Mouse (Mus musculus): ENCODE data around the gene Clcnka. TPM values are rescaled to one million over a fixed set of nuclear protein-coding genes. Genes with fewer than 3 reads are reported as not detected.

The Clcnka gene
- not detected in 2 replicates for polyA plus RNA-seq (2012)

GRCm38 (mm10) chr4:141398545-141398944 is at the start of gene Clcnka:
TSS of gene Clcnka (minus strand) at chr4:141398724.

DNA sequence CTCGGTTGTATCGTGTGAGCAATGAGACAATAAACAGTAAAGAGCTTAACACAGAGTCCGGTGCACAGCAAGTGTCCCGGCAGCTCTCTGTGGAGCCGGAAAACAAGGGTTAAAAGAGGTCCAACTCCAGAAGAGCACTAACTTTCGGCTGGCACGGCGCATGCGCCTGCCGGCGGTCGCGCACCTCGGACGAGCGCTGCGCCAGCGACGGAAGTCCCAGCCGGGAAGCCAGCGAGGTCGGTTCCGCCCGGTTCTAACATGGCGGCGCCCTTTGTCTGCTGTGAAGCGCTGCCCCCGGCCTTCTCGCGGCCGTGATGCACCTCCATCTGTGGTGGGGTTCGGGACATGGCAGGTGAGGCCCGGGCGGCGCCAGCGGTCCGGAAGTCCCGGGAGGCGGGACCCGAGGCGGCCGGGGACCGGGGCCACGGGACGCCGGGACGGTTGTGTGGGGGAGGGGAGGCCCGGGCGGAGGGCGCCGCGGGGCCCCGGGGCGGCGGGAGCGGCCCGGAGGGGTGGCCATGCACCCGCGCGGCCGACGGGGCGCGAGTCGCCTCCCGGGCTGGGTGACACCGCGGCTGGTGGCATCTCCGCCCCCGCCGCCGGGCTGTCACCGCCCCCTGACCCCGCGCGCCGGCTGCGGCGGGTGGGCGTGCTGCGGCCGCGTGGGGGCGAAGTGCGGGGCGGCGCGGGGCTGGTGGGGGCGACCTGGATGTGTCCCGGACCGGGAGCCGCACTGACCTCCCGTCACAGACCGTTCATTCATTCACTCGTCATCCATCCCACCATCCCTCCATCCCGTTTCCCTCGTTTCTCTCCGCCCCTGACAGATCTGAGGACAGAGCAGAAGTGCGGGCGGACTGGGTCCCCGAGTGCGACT is 46.2 kb upstream of the Clcnka start, which contains the start of gene Zbtb17:
Gene Zbtb17 (plus strand): TSS at position 204 of the 877 bp plus-strand sequence.

GRCm38 (mm10) chr4:141435974-141436373 is 37.5 kb upstream of the Clcnka start, which contains the start of gene Srarp:
TSS of gene Srarp (minus strand) at chr4:141436105.

DNA sequence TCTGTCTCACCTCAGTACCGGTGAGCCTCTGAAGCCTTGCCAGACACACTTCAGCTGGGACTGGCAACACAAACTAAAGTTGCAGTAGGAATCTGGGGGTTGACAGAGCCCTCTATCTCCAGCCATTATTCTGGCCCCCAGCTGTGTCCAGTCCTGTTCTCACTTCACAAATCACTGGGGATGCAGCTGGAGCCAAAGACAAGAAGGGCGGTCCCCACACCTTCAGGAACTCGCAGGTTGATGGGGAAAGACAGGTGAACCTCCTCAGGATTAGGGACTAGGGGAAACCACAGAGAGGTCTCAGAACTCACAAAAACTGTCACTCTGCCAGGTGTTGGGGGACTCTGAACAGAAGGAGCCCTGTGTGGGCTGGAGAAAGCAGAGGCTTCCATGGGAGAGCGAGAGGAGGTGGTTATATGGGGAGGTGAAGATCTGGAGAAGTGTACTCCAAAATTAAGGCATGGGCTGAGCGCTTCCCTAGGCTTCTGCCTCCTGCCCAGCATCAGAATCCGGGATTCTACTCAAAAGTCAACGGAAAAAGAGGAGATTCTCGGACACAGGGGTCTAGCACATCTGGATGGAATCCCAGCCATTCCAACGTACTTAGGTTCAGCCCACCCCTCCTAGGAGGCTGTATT is 21.8 kb upstream of the Clcnka start, which contains the start of gene Hspb7:
Gene Hspb7 (plus strand): TSS at position 588 of the 638 bp plus-strand sequence.

GRCm38 (mm10) chr4:141415924-141416323 is 17.4 kb upstream of the Clcnka start, which contains the start of gene Clcnkb:
TSS of gene Clcnkb (minus strand) at chr4:141416014.

DNA sequence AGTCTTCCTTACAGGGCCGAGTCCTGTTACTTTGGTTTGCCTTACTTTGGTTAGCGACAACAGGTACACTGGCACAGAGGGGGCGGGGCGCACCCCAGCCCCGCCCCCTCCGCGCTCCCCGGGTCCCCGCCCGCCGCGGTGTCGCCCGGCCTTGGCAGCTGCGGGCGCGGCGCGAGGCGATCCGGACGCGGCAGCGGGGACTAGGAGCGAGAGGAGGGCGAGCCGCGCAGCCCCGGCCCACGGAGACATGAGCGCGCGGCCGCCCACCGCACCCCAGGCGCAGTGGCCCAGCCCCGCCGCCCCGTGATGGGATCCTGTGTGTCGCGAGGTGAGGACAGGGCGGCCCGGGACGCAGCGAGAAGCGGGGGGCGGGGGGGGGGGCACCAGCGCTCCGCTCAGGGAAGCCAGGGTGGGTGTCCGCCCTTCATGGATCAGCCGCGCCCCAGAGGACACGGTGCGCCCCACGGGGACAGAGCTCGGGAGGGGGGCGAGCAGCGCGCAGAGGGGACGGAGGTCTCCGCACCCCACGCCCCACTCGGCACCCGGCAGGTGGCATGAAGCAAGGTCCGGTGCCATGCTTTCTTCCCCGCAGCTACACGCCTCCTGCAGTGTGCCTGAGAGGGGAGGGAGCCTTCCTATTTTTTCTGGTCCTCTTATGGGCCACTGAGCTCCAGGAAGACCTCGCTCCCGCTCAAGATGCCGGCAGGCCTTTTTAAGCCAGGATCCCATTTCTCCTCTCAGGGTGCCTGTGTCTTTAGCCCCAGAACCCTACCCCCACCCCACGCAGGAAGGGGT is 30.3 kb downstream of the Clcnka start, which contains the start of gene Fam131c:
Gene Fam131c (plus strand): TSS at position 224 of the 795 bp plus-strand sequence.

Other genes with a start within 250 kb of the Clcnka start
- gene Rsg1, start 184.8 kb downstream of the Clcnka start, polyA plus RNA-seq (2012), result 2.6 and 3.3 TPM in 2 replicates
- gene Arhgef19, start 159.2 kb downstream of the Clcnka start, polyA plus RNA-seq (2012), result not detected in 2 replicates
- 1.7 and 2.5 TPM in 2 replicates for gene Epha2, start 97.5 kb downstream of the Clcnka start, polyA plus RNA-seq (2012)
- not detected in 2 replicates for gene Fam131c, start 30.5 kb downstream of the Clcnka start, polyA plus RNA-seq (2012)
- not detected in 2 replicates for gene Clcnkb, start 17.3 kb upstream of the Clcnka start, polyA plus RNA-seq (2012)
- 0.03 and 0.04 TPM in 2 replicates for gene Hspb7, start 22.1 kb upstream of the Clcnka start, polyA plus RNA-seq (2012)
- gene Srarp, start 37.4 kb upstream of the Clcnka start, polyA plus RNA-seq (2012), result not detected in 2 replicates
- 89.6 and 120 TPM in 2 replicates for gene Zbtb17, start 45.9 kb upstream of the Clcnka start, polyA plus RNA-seq (2012)
- 208 and 247 TPM in 2 replicates for gene Spen, start 139.9 kb upstream of the Clcnka start, polyA plus RNA-seq (2012)
- 0.13 and 0.33 TPM in 2 replicates for gene Fblim1, start 207.4 kb upstream of the Clcnka start, polyA plus RNA-seq (2012)
- gene Tmem82, start 219.9 kb upstream of the Clcnka start, polyA plus RNA-seq (2012), result 1.8 TPM in 2 replicates
- gene Slc25a34, start 225.1 kb upstream of the Clcnka start, polyA plus RNA-seq (2012), result 0.03 TPM in 1 of 2 replicates, not detected in the other

Measured in megakaryocyte-erythroid progenitor cell, adult 5 weeks (primary cell).